Mouse (Mus musculus) frontal cortex, postnatal 36 days (tissue): ENCODE results near the gene Jade2.

Source experiments
- DNase-seq, 2 experiments: peaks; one replicate each; pipeline ENCODE4 v3.0.0; 2022; ENCODE audit warnings: low spot score in 2 of 2

Gene Jade2

GRCm38 (mm10) chr11:51857081-51857671 lies at the start of gene Jade2:
Jade2 (minus strand) TSS chr11:51857653.
- peak; percentile 39 to 51 for DNase-seq

GRCm38 (mm10) chr11:51904224-51904623 lies 46.8 kb upstream of the Jade2 start:
- no peak for DNase-seq

- DNase-seq = no peak
Measured at GRCm38 (mm10) chr11:51899691-51900090, 42.2 kb upstream of the Jade2 start.

DNA sequence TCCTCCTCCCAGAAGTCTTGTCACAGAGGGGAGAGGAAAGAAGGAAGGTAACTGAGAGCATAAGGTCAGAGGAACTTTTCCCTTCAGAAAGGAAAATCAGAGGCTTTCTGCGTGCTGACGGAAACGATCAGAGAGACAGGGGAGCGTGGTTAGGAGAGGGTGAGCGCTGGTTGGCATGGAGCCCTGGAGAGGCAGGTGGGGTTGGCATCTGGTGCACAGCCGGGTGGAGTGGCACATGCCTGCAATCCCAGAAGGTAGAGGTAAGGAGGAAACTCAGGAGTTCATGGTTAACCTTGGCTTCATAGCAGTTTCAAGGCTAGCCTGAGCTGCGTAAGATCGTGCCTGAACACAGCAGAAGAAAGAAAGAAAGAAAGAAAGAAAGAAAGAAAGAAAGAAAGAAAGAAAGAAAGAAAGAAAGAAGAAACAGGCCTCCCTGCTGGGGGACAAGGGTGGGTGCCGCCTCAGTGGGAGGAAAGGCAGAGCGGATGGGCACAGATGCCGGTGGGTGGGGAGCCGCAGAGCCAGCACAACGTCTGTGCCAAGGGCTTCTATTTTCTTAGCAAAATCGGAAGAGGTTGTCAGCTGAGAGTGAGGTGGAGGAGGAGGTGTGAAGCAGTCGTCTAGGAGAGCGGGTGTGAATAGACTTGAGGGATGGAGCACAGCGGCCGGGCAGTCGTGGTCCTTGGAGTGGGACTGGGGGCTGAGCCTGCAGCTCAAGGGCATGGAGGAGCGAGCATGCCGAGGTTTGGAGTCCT lies 41.0 kb upstream of the Jade2 start:
- peak; percentile 83 to 91 for DNase-seq

- DNase-seq = no peak
Measured at GRCm38 (mm10) chr11:51897311-51897710, 39.9 kb upstream of the Jade2 start.

- DNase-seq = no peak
Measured at GRCm38 (mm10) chr11:51896012-51896411, 38.6 kb upstream of the Jade2 start.

GRCm38 (mm10) chr11:51885681-51886080 lies 28.2 kb upstream of the Jade2 start:
- no peak for DNase-seq

DNA sequence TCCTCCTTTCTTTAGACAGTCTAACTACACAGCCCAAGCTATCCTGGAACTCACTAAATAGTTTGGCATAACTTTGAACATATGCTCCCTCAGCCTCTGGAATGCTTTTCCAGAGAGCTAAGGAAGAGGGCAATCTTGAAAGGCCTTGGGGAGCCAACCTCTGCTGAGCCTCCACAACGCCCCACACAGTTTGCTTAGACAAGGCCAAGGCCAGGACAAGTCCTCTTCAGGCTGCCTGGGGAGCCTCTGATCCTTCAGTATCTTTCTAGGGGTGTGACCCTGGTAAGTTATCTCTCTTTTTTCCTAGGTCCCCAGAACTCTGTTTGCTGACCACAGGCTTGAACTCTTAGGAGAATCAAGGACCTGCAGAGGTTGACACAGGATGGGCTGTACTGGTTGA lies 26.6 kb upstream of the Jade2 start:
- DNase-seq = no peak

DNA sequence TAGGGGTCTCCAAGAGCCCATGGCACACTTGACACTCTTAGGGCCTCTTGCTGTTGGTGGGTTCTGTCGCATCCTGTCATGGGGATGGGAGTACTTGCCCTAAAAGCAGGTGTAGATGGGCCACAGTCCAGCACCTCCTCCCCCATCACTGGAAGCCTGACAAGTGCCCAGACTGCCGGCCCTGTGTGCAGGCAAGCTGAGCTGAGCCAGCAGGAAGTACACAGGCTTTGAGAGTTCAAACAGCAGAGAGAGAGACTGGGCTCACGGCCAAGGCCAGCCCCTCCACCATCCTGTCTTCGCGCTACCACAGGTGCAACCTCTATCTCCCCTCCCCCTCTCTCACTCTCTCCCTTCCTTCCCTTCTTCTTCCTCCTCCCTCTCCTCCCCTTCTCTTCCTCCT lies 26.2 kb upstream of the Jade2 start:
- DNase-seq = no peak

DNA sequence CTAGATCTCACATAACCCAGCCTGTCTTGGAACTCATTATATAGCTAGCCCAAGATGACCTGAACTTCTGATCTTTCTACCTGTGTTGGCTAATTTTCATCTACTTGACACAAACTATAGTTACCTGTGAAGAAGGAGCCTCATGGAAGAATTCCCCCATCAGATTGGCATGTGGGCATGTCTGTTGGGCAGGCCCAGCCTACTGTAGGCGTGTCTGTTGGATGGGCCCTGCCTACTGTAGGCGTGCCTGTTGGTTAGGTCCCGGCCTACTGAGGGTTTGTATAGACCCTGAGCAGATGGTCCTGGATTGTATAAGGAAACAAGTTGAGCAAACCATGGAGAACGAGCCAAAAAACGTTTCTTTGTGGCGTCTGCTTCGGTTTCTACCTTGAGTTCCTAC lies 24.3 kb upstream of the Jade2 start:
- no peak for DNase-seq

DNA sequence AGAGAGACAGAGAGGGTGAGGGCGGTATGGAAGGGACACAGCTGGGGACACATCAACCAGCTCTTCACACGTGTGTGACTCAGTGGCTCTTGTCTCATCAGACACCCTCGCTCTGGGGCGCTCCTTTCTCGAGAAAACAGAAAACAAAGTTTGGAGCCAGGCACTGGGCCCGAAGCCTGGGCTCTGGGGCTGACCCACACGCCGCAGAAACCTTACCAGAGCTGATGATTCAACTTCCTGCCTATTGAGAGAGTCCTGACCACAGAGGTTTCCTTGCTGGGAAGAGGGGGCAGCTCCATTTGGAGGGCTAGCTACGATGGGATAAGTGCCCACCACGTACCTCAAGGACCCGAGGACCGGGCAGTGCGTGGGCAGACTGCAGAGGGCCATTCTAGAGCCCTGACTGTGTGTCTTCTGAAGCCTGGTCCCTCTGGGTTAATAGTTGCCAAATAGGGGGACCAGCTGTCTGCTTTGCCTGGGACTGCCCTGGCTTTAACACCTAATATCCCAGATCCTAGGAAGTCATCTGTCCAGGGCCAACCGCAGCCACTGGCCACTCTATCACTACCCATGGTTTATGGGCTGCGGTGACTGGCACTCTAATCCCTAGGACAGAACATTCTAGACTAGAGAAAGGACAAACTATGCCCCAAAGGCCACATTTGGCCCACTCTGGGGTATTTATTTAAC lies 23.7 kb upstream of the Jade2 start:
- DNase-seq = no peak

- DNase-seq = no peak
Measured at GRCm38 (mm10) chr11:51876943-51877344, 19.5 kb upstream of the Jade2 start.

- no peak for DNase-seq
Measured at GRCm38 (mm10) chr11:51875792-51876195, 18.3 kb upstream of the Jade2 start.

DNA sequence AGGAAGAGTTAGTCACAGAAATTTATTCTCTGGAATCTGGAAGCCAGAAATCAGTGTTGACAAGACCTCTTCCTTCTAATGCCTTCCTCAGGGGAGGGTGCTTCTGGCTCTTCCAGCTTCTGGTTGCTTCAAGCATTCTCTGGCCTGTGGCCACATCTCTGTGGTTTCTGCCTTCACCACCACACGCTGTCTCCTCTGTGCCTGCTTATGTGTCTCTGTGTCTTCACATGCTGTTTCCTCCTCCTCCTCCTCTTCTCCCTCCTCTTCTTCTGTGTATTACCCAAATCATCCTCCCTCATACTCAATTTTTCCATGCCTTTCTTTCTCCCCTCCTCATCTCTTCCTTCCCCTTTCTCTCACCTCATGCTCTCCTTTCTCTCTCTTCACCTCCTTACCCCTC lies 17.6 kb upstream of the Jade2 start:
- DNase-seq = no peak

- DNase-seq = peak in 1 of 2 experiments; percentile 31
Measured at GRCm38 (mm10) chr11:51874266-51875036, 17.0 kb upstream of the Jade2 start.

DNA sequence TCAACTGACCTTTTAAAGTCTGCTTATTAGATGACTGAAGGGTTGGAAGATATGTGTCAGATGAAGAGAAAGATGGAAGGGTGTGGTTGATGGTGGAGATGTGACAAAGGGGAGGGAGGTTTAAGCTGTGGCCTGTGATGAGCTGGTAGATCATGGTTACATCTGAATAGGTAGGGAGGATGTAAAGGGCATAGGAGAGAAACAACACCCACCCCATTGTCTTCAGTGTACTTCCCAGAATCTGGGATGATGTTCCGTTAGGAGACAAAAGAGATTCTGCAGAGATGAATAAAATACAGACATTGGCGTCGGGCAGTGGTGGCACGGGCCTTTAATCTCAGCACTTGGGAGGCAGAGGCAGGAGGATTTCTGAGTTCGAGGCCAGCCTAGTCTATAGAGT lies 15.7 kb upstream of the Jade2 start:
- no peak for DNase-seq

GRCm38 (mm10) chr11:51867261-51867660 lies 9.8 kb upstream of the Jade2 start:
- DNase-seq = no peak

DNA sequence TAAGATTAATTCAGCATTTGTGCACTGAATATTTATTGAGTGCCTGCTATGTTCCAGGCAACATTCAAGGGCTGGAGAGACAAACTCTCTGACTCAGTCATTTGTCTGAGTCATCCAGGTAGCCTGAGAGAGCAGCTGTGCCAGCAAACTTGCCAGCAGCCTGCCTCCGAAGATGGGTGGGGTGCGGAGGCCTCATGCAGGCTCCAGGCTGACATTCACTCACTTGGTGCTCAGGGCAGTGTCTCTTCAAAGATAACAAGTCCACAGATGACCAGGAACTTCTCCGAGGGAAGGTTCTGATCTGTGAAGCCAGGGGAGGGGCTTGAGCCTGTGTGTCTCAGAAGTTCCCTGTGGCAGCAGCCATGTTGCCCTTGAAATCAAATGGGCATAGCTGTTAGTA lies 8.6 kb upstream of the Jade2 start:
- no peak for DNase-seq

DNA sequence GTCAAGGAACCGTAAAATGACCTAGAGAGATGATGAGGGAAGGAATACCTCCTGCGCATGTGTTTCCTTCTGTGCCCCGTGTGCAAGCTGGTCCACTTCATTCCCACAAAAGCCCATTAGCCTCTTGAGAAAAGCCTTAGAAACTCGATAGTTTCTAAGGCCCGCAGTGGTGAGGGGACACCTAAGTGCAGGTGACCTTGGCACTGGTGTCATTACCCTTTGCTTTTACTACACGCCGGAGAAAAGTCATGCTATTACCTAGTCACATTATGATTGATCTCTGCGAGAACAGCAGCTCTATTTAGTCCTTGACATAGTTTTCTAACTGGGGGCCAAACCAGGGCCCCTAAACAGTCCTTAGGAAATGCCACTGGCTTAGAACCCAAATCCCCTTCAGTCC lies 3.2 kb upstream of the Jade2 start:
- no peak for DNase-seq

- no peak for DNase-seq
Measured at GRCm38 (mm10) chr11:51859561-51859960, 2.1 kb upstream of the Jade2 start.

GRCm38 (mm10) chr11:51858528-51859051 lies 1.1 kb upstream of the Jade2 start:
- DNase-seq = peak; percentile 67 to 69
